Mouse (Mus musculus): Measurements from ENCODE around the gene 1700029F12Rik. TPM values are rescaled to one million over a fixed set of nuclear protein-coding genes. Genes with fewer than 3 reads are reported as not detected.

Gene 1700029F12Rik
- not detected in 2 replicates for polyA plus RNA-seq (2015; fragmentation: Nextera tagmentation; extraction: Ambion mirVana)

DNA sequence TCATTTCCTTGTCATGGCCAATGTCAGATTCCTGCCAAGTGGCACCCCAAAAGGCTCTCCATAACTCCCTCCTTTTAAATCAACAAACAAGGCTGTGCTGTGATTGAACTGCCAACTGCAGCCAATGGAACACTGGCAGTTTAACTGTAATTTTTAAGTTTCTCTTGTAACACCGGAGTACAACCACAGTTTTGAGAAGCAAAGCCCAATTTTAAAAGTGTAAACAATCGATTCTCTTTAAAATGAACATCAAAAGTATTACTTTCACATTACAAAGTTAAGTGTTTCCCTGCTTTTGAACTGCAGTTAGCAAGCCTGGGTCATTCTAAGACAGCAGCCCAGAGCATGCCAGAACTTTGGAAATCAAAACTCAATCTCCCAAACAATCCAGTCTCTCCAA is at the start of gene 1700029F12Rik:
TSS of gene 1700029F12Rik (minus strand) at position 101 of the 400 bp plus-strand sequence.
- no peak within 1 kb of the TSS for H3K4me3 ChIP-seq (replicated peaks)
- no peak for ATAC-seq
- H3K27me3 ChIP-seq: no peaks in the 10 kb centered on the region
- H3K36me3 ChIP-seq: no peaks in the 10 kb centered on the region
- WGBS: 88% methylated on average over 2 of the region's 2 CpGs
- H3K9me3 ChIP-seq: no peaks in the 10 kb centered on the region
- H3K9ac ChIP-seq (replicated peaks): no peak within 1 kb of the TSS
- H3K4me2 ChIP-seq (replicated peaks): no peak within 1 kb of the TSS
- H3K27ac ChIP-seq: no peak within 1 kb of the TSS
- H3K4me1 ChIP-seq (replicated peaks): no peaks in the 10 kb centered on the region

GRCm38 (mm10) chr13:97082432-97082831 is 48.3 kb upstream of the 1700029F12Rik start:
- no peaks in the 10 kb centered on the region for H3K27me3 ChIP-seq

DNA sequence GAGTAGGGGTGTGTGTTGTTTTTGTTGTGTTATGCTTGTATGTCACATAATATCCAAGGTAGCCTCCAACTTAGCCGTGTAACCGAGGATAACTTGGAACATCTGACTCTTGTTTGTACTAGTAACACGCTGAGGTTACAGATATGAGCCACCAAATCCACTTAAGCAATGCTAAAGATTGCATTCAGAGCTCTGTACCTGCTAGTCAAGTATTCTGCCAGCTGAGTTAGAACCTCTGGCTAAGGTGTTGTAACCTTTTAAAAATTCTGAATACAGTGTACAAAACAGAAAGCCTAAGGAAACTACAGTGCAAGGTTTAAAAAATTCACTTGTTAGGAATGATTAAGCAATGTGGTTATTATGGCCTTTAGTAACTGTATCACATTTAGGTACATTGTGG is 46.5 kb upstream of the 1700029F12Rik start:
- Histone ChIP-seq H3K36me3 (no peaks in the 10 kb centered on the region), H3K9ac (replicated peaks) (no peak overlapping the region), H3K4me2 (replicated peaks) (no peak overlapping the region), H3K27ac (no peak overlapping the region), H3K9me3 (no peaks in the 10 kb centered on the region), H3K4me1 (replicated peaks) (no peaks in the 10 kb centered on the region), H3K4me3 (replicated peaks) (no peak overlapping the region), H3K27me3 (no peaks in the 10 kb centered on the region)
- WGBS: 94% methylated on average over 3 of the region's 3 CpGs
- ATAC-seq: no peak

More at GRCm38 (mm10) chr13:97082432-97082831, 48.3 kb upstream of the 1700029F12Rik start:
- Histone ChIP-seq H3K27ac (no peak overlapping the region), H3K4me2 (replicated peaks) (no peak overlapping the region), H3K9ac (replicated peaks) (no peak overlapping the region), H3K4me1 (replicated peaks) (no peaks in the 10 kb centered on the region), H3K36me3 (no peaks in the 10 kb centered on the region), H3K9me3 (no peaks in the 10 kb centered on the region), H3K4me3 (replicated peaks) (no peak overlapping the region)
- 96% methylated on average over 7 of the region's 7 CpGs for WGBS
- no peak for ATAC-seq

DNA sequence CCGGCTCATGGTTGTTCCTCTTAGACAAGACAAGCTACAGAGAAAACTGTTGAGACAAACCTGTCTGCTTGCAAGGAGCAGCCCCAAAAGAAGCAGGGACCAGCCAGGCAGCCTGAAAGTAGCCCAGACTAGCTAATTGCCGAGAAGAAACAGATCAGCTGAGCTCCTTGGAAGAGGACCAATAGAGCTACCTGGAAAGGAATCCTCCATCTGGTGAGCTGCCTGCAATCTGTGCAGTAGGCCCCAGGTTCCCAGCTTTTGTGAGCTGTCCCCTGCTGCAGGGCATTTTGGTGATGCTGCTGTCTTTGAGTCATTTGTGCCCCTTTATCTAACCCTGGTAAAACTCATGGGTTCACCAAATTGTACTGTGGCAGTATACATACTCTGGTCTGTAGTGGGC is 46.0 kb upstream of the 1700029F12Rik start:
- Histone ChIP-seq H3K4me2 (replicated peaks) (no peak overlapping the region), H3K4me1 (replicated peaks) (no peaks in the 10 kb centered on the region), H3K4me3 (replicated peaks) (no peak overlapping the region), H3K9ac (replicated peaks) (no peak overlapping the region), H3K27me3 (no peaks in the 10 kb centered on the region), H3K36me3 (no peaks in the 10 kb centered on the region), H3K27ac (no peak overlapping the region), H3K9me3 (no peaks in the 10 kb centered on the region)
- no peak for ATAC-seq
- 84% methylated on average over 2 of the region's 2 CpGs for WGBS

- Histone ChIP-seq H3K4me3 (replicated peaks) (no peak overlapping the region), H3K27ac (no peak overlapping the region), H3K9ac (replicated peaks) (no peak overlapping the region), H3K9me3 (no peaks in the 10 kb centered on the region), H3K27me3 (peaks cover 2% of the 10 kb centered on the region; the same call in 1 of the 2 replicates), H3K36me3 (no peaks in the 10 kb centered on the region), H3K4me2 (replicated peaks) (no peak overlapping the region), H3K4me1 (replicated peaks) (peaks cover 13% of the 10 kb centered on the region)
- no peak for ATAC-seq
- WGBS: 94% methylated on average over 2 of the region's 2 CpGs
Observed at GRCm38 (mm10) chr13:97077556-97077955, 43.4 kb upstream of the 1700029F12Rik start.

DNA sequence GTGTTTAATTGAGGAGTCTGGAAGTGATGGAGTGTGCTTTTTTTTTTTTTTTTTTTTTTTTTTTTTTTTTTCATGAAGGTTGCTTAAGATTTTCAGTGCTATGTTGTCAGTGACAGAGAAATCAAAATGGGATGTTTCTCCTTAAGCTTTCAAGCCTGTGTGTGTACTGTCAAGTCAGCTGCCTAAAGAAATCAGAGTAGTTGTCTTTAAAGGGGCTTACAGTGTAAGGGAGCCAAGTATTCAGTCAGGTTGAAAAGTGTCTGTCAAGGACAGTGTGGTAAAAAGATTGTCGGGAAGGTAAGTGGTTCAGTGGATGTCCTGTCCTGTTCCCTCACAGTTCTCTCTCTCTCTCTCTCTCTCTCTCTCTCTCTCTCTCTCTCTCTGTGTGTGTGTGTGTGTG is 39.3 kb upstream of the 1700029F12Rik start:
- H3K27me3 ChIP-seq: peaks cover 15% of the 10 kb centered on the region
- no peaks in the 10 kb centered on the region for H3K9me3 ChIP-seq
- no peak overlapping the region for H3K27ac ChIP-seq
- no peaks in the 10 kb centered on the region for H3K36me3 ChIP-seq
- 61% methylated on average over 1 of the region's 1 CpGs for WGBS
- peaks cover 17% of the 10 kb centered on the region for H3K4me1 ChIP-seq (replicated peaks)
- 0 out of 2 replicates have a peak overlapping the region, but pooled peaks have one; percentile 9 for H3K4me2 ChIP-seq (replicated peaks)
- H3K9ac ChIP-seq (replicated peaks): no peak overlapping the region
- ATAC-seq: no peak
- H3K4me3 ChIP-seq (replicated peaks): no peak overlapping the region

GRCm38 (mm10) chr13:97071626-97072241 is 37.6 kb upstream of the 1700029F12Rik start:
- Histone ChIP-seq H3K9me3 (no peaks in the 10 kb centered on the region), H3K27ac (peak overlapping the region; percentile 93), H3K9ac (replicated peaks) (peak overlapping the region; percentile 85), H3K4me3 (replicated peaks) (peak overlapping the region; percentile 85), H3K27me3 (peaks cover 31% of the 10 kb centered on the region), H3K36me3 (no peaks in the 10 kb centered on the region), H3K4me1 (replicated peaks) (peaks cover 24% of the 10 kb centered on the region), H3K4me2 (replicated peaks) (peak overlapping the region; percentile 72)
- under 1% methylated on average over 63 of the region's 76 CpGs for WGBS
- ATAC-seq: peak; percentile 87

GRCm38 (mm10) chr13:97070931-97071625 is 36.9 kb upstream of the 1700029F12Rik start:
- Histone ChIP-seq H3K9ac (replicated peaks) (peak overlapping the region; percentile 85), H3K27me3 (peaks cover 35% of the 10 kb centered on the region), H3K27ac (peak overlapping the region; percentile 93), H3K36me3 (no peaks in the 10 kb centered on the region), H3K4me1 (replicated peaks) (peaks cover 24% of the 10 kb centered on the region), H3K4me2 (replicated peaks) (peak overlapping the region; percentile 72), H3K4me3 (replicated peaks) (peak overlapping the region; percentile 85), H3K9me3 (no peaks in the 10 kb centered on the region)
- WGBS: 1% methylated on average over 57 of the region's 85 CpGs
- peak; percentile 88 for ATAC-seq

GRCm38 (mm10) chr13:97068151-97068550 is 34.0 kb upstream of the 1700029F12Rik start:
- Histone ChIP-seq H3K4me3 (replicated peaks) (no peak overlapping the region), H3K36me3 (no peaks in the 10 kb centered on the region), H3K9ac (replicated peaks) (no peak overlapping the region), H3K4me2 (replicated peaks) (no peak overlapping the region), H3K27ac (no peak overlapping the region), H3K27me3 (peaks cover 34% of the 10 kb centered on the region), H3K9me3 (no peaks in the 10 kb centered on the region), H3K4me1 (replicated peaks) (peaks cover 15% of the 10 kb centered on the region)
- ATAC-seq: no peak
- 29% methylated on average over 8 of the region's 8 CpGs for WGBS

- Histone ChIP-seq H3K9ac (replicated peaks) (no peak overlapping the region), H3K4me3 (replicated peaks) (no peak overlapping the region), H3K9me3 (no peaks in the 10 kb centered on the region), H3K27ac (no peak overlapping the region), H3K36me3 (no peaks in the 10 kb centered on the region), H3K4me2 (replicated peaks) (no peak overlapping the region), H3K27me3 (peaks cover 33% of the 10 kb centered on the region), H3K4me1 (replicated peaks) (0 out of 2 replicates have a peak, but pooled peaks cover 12% of the 10 kb centered on the region)
- WGBS: 2% methylated on average over 6 of the region's 6 CpGs
- no peak for ATAC-seq
Observed at GRCm38 (mm10) chr13:97067691-97068090, 33.5 kb upstream of the 1700029F12Rik start.

- no peak within 1 kb of the TSS for H3K9ac ChIP-seq (replicated peaks)
- no peak within 1 kb of the TSS for H3K4me3 ChIP-seq (replicated peaks)
- H3K36me3 ChIP-seq: no peaks in the 10 kb centered on the region
- 0 out of 2 replicates have a peak, but pooled peaks cover 7% of the 10 kb centered on the region for H3K4me1 ChIP-seq (replicated peaks)
- no peak for ATAC-seq
- WGBS: 28% methylated on average over 15 of the region's 15 CpGs
- no peaks in the 10 kb centered on the region for H3K9me3 ChIP-seq
- peaks cover 33% of the 10 kb centered on the region for H3K27me3 ChIP-seq
- no peak within 1 kb of the TSS for H3K4me2 ChIP-seq (replicated peaks)
- no peak within 1 kb of the TSS for H3K27ac ChIP-seq
Observed at GRCm38 (mm10) chr13:97066649-97067550, 32.7 kb upstream of the 1700029F12Rik start, which contains the start of gene Fam169a. TSS of gene Fam169a (plus strand) at chr13:97067286.

All from midbrain, embryonic 13.5 days (tissue).